In the genomic region with DNA sequence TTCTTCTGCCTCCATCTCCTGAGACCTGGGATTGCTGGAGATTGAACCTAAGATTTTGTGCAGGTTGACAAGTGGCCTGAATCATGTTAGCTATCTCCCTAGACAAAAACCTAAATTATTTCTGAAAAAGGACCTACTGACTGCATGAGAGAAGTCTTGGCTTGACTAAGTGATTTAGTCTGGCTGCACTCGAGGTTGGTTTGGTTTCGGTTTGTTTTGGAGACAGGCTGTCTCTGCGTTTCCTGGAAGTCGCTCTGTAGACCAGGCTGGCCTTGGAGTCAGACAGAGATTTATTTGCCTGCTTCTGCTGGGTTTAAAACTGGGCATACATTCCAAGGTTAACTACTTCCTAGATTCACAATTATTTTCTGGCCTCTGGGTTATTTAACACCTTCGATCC, we compare ENCODE assay signal across 15 mouse cellular contexts. TPM values are rescaled to one million over a fixed set of nuclear protein-coding genes. Genes with fewer than 3 reads are reported as not detected.
A peak's percentile ranks its signal among the peaks of the same experiment; 100 is the strongest.
DNase-seq lines count a peak whose midpoint lies in the region; ATAC-seq and TF ChIP-seq lines count a peak whose summit lies in the region.
"Had no signal": no experiment of that assay in that cellular context is flagged by ENCODE, and none has a peak within 500 bp of the region (broad histone marks: within the 10 kb centered on the region; RNA-seq: fewer than 3 reads in every experiment).

No protein-coding gene starts in this region.

- peak overlapping the region; percentile 6 for H3K27ac ChIP-seq in heart, adult 2 months
- H3K27ac ChIP-seq in lung, postnatal 0 days (ENCODE audit: low read length): no peak overlapping the region
- peak overlapping the region; percentile 17; the same call in 1 of the 2 replicates for H3K27ac ChIP-seq in liver, postnatal 0 days (ENCODE audit: low read depth)
- no peak overlapping the region for H3K27ac ChIP-seq in stomach, postnatal 0 days (replicated peaks)
- H3K27ac ChIP-seq: embryonic facial prominence, embryonic 12.5 days; forebrain, embryonic 13.5 days; hindbrain, embryonic 12.5 days; limb, embryonic 15.5 days had no signal

- ATAC-seq in lung, postnatal 0 days: no peak
- no peak for ATAC-seq in liver, postnatal 0 days
- no peak for ATAC-seq in stomach, postnatal 0 days (ENCODE audit: low FRiP score, low TSS enrichment)
- ATAC-seq: forebrain, embryonic 13.5 days had no signal

- TF ChIP-seq EP300 in heart, adult 2 months (IDR thresholded peaks at IDR 0.05; ENCODE audit: insufficient read depth, low read depth, low read length): no peak
- TF ChIP-seq EP300 in lung, postnatal 0 days (IDR thresholded peaks at IDR 0.05): no peak
- TF ChIP-seq EP300 in liver, postnatal 0 days (IDR thresholded peaks at IDR 0.05; ENCODE audit: low read depth): no peak
- TF ChIP-seq EP300 in stomach, postnatal 0 days (optimal IDR thresholded peaks at IDR 0.05): no peak

- TF ChIP-seq POLR2A in heart, adult 2 months (IDR thresholded peaks at IDR 0.05; ENCODE audit: insufficient read depth, low read depth, low read length): no peak

- 0 out of 2 replicates have a peak overlapping the region, but pooled peaks have one; percentile 29 for H3K9ac ChIP-seq in heart, adult 2 months (ENCODE audit: low read depth, low read length)
- H3K9ac ChIP-seq in lung, postnatal 0 days (replicated peaks; ENCODE audit: low read depth): no peak overlapping the region
- no peak overlapping the region for H3K9ac ChIP-seq in liver, postnatal 0 days (replicated peaks)
- no peak overlapping the region for H3K9ac ChIP-seq in stomach, postnatal 0 days (ENCODE audit: low read length)
- H3K9ac ChIP-seq: embryonic facial prominence, embryonic 12.5 days; forebrain, embryonic 13.5 days; hindbrain, embryonic 12.5 days; limb, embryonic 15.5 days had no signal

- no peak for TF ChIP-seq CTCF in heart, adult 2 months (IDR thresholded peaks at IDR 0.05)
- TF ChIP-seq CTCF in lung, postnatal 0 days (IDR thresholded peaks at IDR 0.05): no peak
- no peak for TF ChIP-seq CTCF in liver, postnatal 0 days (IDR thresholded peaks at IDR 0.05; ENCODE audit: low read depth)
- TF ChIP-seq CTCF in stomach, postnatal 0 days (IDR thresholded peaks at IDR 0.05; ENCODE audit: low read depth): no peak

- no peaks in the 10 kb centered on the region for H3K79me2 ChIP-seq in heart, adult 2 months (replicated peaks; ENCODE audit: control insufficient read depth, insufficient read depth, low read length)

- H3K9me3 ChIP-seq in lung, postnatal 0 days (ENCODE audit: low read length): no peaks in the 10 kb centered on the region
- H3K9me3 ChIP-seq in liver, postnatal 0 days (ENCODE audit: low read length): no peaks in the 10 kb centered on the region
- no peaks in the 10 kb centered on the region for H3K9me3 ChIP-seq in stomach, postnatal 0 days (ENCODE audit: control insufficient read depth, low read length)
- H3K9me3 ChIP-seq: embryonic facial prominence, embryonic 12.5 days; hindbrain, embryonic 12.5 days; limb, embryonic 15.5 days had no signal

- DNase-seq in heart, adult 2 months: no peak
- DNase-seq in heart, postnatal 36 days: no peak
- DNase-seq in lung, postnatal 36 days: peak; percentile 37
- no peak for DNase-seq in lung, postnatal 0 days (ENCODE audit: low spot score)
- peak; percentile 63 for DNase-seq in adrenal gland, postnatal 10 days
- DNase-seq in liver, postnatal 0 days: no peak
- DNase-seq in cerebellum, postnatal 25 days: no peak
- no peak for DNase-seq in stomach, postnatal 0 days (ENCODE audit: low spot score)
- DNase-seq: cerebellum, postnatal 10 days; thymus, postnatal 4 days had no signal

- intact Hi-C loops in heart, adult 2 months (cut with DNase I): no loop called here
- intact Hi-C loops in heart, postnatal 36 days (cut with DNase I): no loop called here

- H3K27me3 ChIP-seq in heart, adult 2 months (ENCODE audit: control insufficient read depth, insufficient read depth, low read length): no peaks in the 10 kb centered on the region
- H3K27me3 ChIP-seq in lung, postnatal 0 days (replicated peaks; ENCODE audit: insufficient read depth, low read length): no peaks in the 10 kb centered on the region
- H3K27me3 ChIP-seq in liver, postnatal 0 days (ENCODE audit: insufficient read depth, low read length): no peaks in the 10 kb centered on the region
- no peaks in the 10 kb centered on the region for H3K27me3 ChIP-seq in stomach, postnatal 0 days (ENCODE audit: control insufficient read depth, insufficient read depth, low read length)
- H3K27me3 ChIP-seq: embryonic facial prominence, embryonic 12.5 days; forebrain, embryonic 13.5 days; hindbrain, embryonic 12.5 days; limb, embryonic 15.5 days had no signal

- no peak overlapping the region for H3K4me3 ChIP-seq in heart, adult 2 months
- H3K4me3 ChIP-seq in lung, postnatal 0 days (ENCODE audit: low read depth, low read length): no peak overlapping the region
- H3K4me3 ChIP-seq in liver, postnatal 0 days (ENCODE audit: low read depth, low read length): no peak overlapping the region
- no peak overlapping the region for H3K4me3 ChIP-seq in stomach, postnatal 0 days (ENCODE audit: low read depth, low read length)
- H3K4me3 ChIP-seq: embryonic facial prominence, embryonic 12.5 days; forebrain, embryonic 13.5 days; hindbrain, embryonic 12.5 days; limb, embryonic 15.5 days had no signal

- no peak overlapping the region for H3K4me2 ChIP-seq in lung, postnatal 0 days (replicated peaks; ENCODE audit: low read depth, low read length)
- H3K4me2 ChIP-seq in liver, postnatal 0 days (ENCODE audit: low read depth, low read length): peak overlapping the region; percentile 29
- no peak overlapping the region for H3K4me2 ChIP-seq in stomach, postnatal 0 days (replicated peaks; ENCODE audit: low read depth)
- H3K4me2 ChIP-seq: embryonic facial prominence, embryonic 12.5 days; forebrain, embryonic 13.5 days; hindbrain, embryonic 12.5 days; limb, embryonic 15.5 days had no signal

- 38% methylated on average over 5 of the region's 5 CpGs for WGBS in heart, adult 2 months
- 41% methylated on average over 5 of the region's 5 CpGs for WGBS in lung, postnatal 0 days
- WGBS in liver, postnatal 0 days (ENCODE audit: insufficient replicate concordance): 50% methylated on average over 5 of the region's 5 CpGs
- WGBS in stomach, postnatal 0 days: 40% methylated on average over 5 of the region's 5 CpGs

- no peaks in the 10 kb centered on the region for H3K36me3 ChIP-seq in heart, adult 2 months (ENCODE audit: control insufficient read depth, insufficient read depth, low read length)
- no peaks in the 10 kb centered on the region for H3K36me3 ChIP-seq in lung, postnatal 0 days (ENCODE audit: insufficient read depth, low read length)
- H3K36me3 ChIP-seq in liver, postnatal 0 days (replicated peaks; ENCODE audit: insufficient read depth, low read length): no peaks in the 10 kb centered on the region
- H3K36me3 ChIP-seq in stomach, postnatal 0 days (ENCODE audit: control insufficient read depth, insufficient read depth, low read length): no peaks in the 10 kb centered on the region
- H3K36me3 ChIP-seq: embryonic facial prominence, embryonic 12.5 days; hindbrain, embryonic 12.5 days; limb, embryonic 15.5 days had no signal

- H3K4me1 ChIP-seq in heart, adult 2 months (ENCODE audit: control insufficient read depth, insufficient read depth, low read length): no peaks in the 10 kb centered on the region
- H3K4me1 ChIP-seq in lung, postnatal 0 days (ENCODE audit: insufficient read depth, low read depth, low read length): no peaks in the 10 kb centered on the region
- H3K4me1 ChIP-seq in liver, postnatal 0 days (ENCODE audit: insufficient read depth): peaks cover 6% of the 10 kb centered on the region; the same call in 1 of the 2 replicates
- H3K4me1 ChIP-seq in stomach, postnatal 0 days (replicated peaks; ENCODE audit: control insufficient read depth, insufficient read depth): no peaks in the 10 kb centered on the region
- H3K4me1 ChIP-seq: embryonic facial prominence, embryonic 12.5 days; forebrain, embryonic 13.5 days; hindbrain, embryonic 12.5 days; limb, embryonic 15.5 days had no signal

RNA-seq across cellular contexts. Expression of gene Mgarp, which starts 23.7 kb away (rescaled TPM):
- total RNA-seq in heart, adult 2 months (2021): under 1 TPM in 1 of 2 experiments, not detected in 1; 0.70 TPM
- polyA plus RNA-seq in heart, adult 2 months (2012; rRNA removed): 0.12 and 0.41 TPM in 2 replicates
- total RNA-seq in heart, postnatal 36 days (2021): under 1 TPM in 1 of 2 experiments, not detected in 1; 0.33 TPM
- polyA plus RNA-seq in lung, postnatal 0 days (2015; fragmentation: Nextera tagmentation; extraction: Ambion mirVana): not detected in 2 replicates
- 100 to 1,000 TPM; 235 to 238 TPM for total RNA-seq in adrenal gland, postnatal 10 days (2021)
- 0.34 and 0.60 TPM in 2 replicates for polyA plus RNA-seq in liver, postnatal 0 days (2015; fragmentation: Nextera tagmentation; extraction: Ambion mirVana)
- polyA plus RNA-seq in stomach, postnatal 0 days (2015; fragmentation: Nextera tagmentation; extraction: Ambion mirVana): 0.73 and 0.82 TPM in 2 replicates
- total RNA-seq: megakaryocyte-erythroid progenitor cell, adult 5-6 weeks had no signal

RNA-seq across cellular contexts. Expression of gene Elf2, which starts 32.4 kb away (rescaled TPM):
- total RNA-seq in heart, adult 2 months (2021): 10 to 100 TPM; 55.7 to 56.9 TPM
- 25.6 and 38.1 TPM in 2 replicates for polyA plus RNA-seq in heart, adult 2 months (2012; rRNA removed)
- 10 to 100 TPM; 53.8 to 62.2 TPM for total RNA-seq in heart, postnatal 36 days (2021)
- polyA plus RNA-seq in lung, postnatal 0 days (2015; fragmentation: Nextera tagmentation; extraction: Ambion mirVana): 55.8 and 62.6 TPM in 2 replicates
- 10 to 100 TPM; 84.3 to 94.5 TPM for total RNA-seq in adrenal gland, postnatal 10 days (2021)
- polyA plus RNA-seq in liver, postnatal 0 days (2015; fragmentation: Nextera tagmentation; extraction: Ambion mirVana): 19.6 and 22.1 TPM in 2 replicates
- 32.4 and 36.3 TPM in 2 replicates for polyA plus RNA-seq in stomach, postnatal 0 days (2015; fragmentation: Nextera tagmentation; extraction: Ambion mirVana)

RNA-seq across cellular contexts. Expression of gene Ndufc1, which starts 35.9 kb away (rescaled TPM):
- total RNA-seq in heart, adult 2 months (2021): 1,000 to 10,000 TPM; 1,555 to 1,819 TPM
- 526 and 770 TPM in 2 replicates for polyA plus RNA-seq in heart, adult 2 months (2012; rRNA removed)
- 1,000 to 10,000 TPM; 1,613 to 1,736 TPM for total RNA-seq in heart, postnatal 36 days (2021)
- polyA plus RNA-seq in lung, postnatal 0 days (2015; fragmentation: Nextera tagmentation; extraction: Ambion mirVana): 498 and 517 TPM in 2 replicates
- total RNA-seq in adrenal gland, postnatal 10 days (2021): 1,000 to 10,000 TPM in 1 of 2 experiments, 100 to 1,000 TPM in 1; 989 to 1,053 TPM
- 766 and 780 TPM in 2 replicates for polyA plus RNA-seq in liver, postnatal 0 days (2015; fragmentation: Nextera tagmentation; extraction: Ambion mirVana)
- 884 and 979 TPM in 2 replicates for polyA plus RNA-seq in stomach, postnatal 0 days (2015; fragmentation: Nextera tagmentation; extraction: Ambion mirVana)

RNA-seq across cellular contexts. Expression of gene Naa15, which starts 42.1 kb away (rescaled TPM):
- 10 to 100 TPM; 45.9 to 55.0 TPM for total RNA-seq in heart, adult 2 months (2021)
- 4.9 and 10.8 TPM in 2 replicates for polyA plus RNA-seq in heart, adult 2 months (2012; rRNA removed)
- total RNA-seq in heart, postnatal 36 days (2021): 10 to 100 TPM; 42.8 to 48.4 TPM
- 12.7 and 16.9 TPM in 2 replicates for polyA plus RNA-seq in lung, postnatal 0 days (2015; fragmentation: Nextera tagmentation; extraction: Ambion mirVana)
- 10 to 100 TPM; 40.2 to 51.9 TPM for total RNA-seq in adrenal gland, postnatal 10 days (2021)
- 11.3 and 11.9 TPM in 2 replicates for polyA plus RNA-seq in liver, postnatal 0 days (2015; fragmentation: Nextera tagmentation; extraction: Ambion mirVana)
- polyA plus RNA-seq in stomach, postnatal 0 days (2015; fragmentation: Nextera tagmentation; extraction: Ambion mirVana): 16.3 and 19.0 TPM in 2 replicates

Comparison
In these comparisons a context has a peak if more than half of its experiments do, and no peak if none do; other contexts are left out.
1. DNase-seq: peak in lung, postnatal 36 days (single experiment) and adrenal gland, postnatal 10 days (single experiment); none in heart, adult 2 months (0 of 2), heart, postnatal 36 days (0 of 2), lung, postnatal 0 days (single experiment), liver, postnatal 0 days (single experiment), cerebellum, postnatal 25 days (0 of 2) and stomach, postnatal 0 days (single experiment).
2. H3K27ac ChIP-seq: peak in heart, adult 2 months (single experiment) and liver, postnatal 0 days (single experiment); none in lung, postnatal 0 days (single experiment) and stomach, postnatal 0 days (single experiment).